Mouse (Mus musculus) bone marrow macrophage, adult 2 months (primary cell): ENCODE measurements around the gene Dbi. TPM values are rescaled to one million over a fixed set of nuclear protein-coding genes. Genes with fewer than 3 reads are reported as not detected.

Experiments
- H3K27ac ChIP-seq: 2 replicates; pipeline ENCODE4 v1.5.1; 2012; ENCODE audit warnings: low read depth, low read length; ENCODE audit not compliant: insufficient read depth
- H3K4me1 ChIP-seq: 2 replicates; pipeline ENCODE4 v1.6.1; 2012; ENCODE audit warnings: low read length; ENCODE audit not compliant: control insufficient read depth, insufficient read depth
- H3K4me3 ChIP-seq: 2 replicates; pipeline ENCODE4 v1.5.1; 2012; ENCODE audit warnings: mild to moderate bottlenecking, low read length, moderate library complexity; ENCODE audit not compliant: insufficient read depth
- CTCF ChIP-seq: IDR thresholded peaks from 2 replicates; pipeline ENCODE4 v1.5.1; 2012; ENCODE audit warnings: low read depth, mild to moderate bottlenecking, low read length, moderate library complexity
- POLR2A ChIP-seq: IDR thresholded peaks from 2 replicates; pipeline ENCODE4 v1.6.1; 2012; ENCODE audit warnings: mild to moderate bottlenecking, low read depth, low read length, borderline replicate concordance
- polyA plus RNA-seq: library from polyadenylated mRNA; stranded (reverse); fragments of >200 nt; gene quantifications from 2 replicates; pipeline ENCODE4 v1.2.4, GENCODE M21; 2012; ENCODE audit not compliant: missing spikeins, insufficient read depth, insufficient read length

Dbi gene
- polyA plus RNA-seq, 1 experiment, result 259 TPM

DNA sequence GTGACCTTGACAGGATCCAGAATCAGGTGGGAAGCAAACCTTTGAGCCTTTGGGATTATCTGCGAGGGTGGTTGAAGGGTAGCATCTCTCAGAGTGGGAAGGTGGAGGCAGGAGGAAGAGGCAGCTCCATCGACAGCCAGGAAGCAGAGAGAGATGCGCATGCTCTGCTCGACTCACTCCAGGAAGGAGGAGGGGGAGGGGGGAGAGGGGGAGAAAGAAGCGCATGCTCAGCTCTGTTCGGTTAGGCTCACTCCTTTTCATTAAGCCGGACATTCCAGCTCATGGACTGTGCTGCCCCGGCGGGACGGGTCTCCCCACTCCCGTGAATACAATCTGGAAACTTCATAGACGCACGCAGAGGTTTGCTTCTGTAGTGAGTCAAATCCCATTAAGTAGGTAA is 34.2 kb downstream of the Dbi start:
- no peak overlapping the region for H3K4me3 ChIP-seq
- no peak overlapping the region for H3K27ac ChIP-seq
- peaks cover 5% of the 10 kb centered on the region for H3K4me1 ChIP-seq
- TF ChIP-seq POLR2A (no peak), CTCF (no peak)

DNA sequence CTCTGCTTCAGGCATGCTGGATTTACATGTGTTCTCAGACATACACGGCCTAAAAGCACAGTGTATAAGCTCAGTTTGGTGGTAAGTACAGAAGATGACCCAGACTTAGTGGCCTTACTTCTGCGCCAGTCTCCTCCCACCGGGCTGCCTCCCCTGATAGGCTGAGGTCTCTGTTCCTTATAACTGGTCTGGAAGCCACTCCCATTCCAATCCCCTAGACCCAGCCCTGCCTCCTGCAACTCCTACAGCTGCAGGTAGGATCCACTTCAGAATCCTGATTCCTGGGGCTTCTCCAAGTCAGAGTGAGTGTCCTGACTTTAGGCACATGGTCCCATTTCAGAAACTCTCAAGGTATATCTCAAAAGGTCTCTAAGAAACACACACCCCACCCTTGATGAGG is 35.2 kb downstream of the Dbi start:
- Histone ChIP-seq H3K4me3 (no peak overlapping the region), H3K4me1 (peaks cover 12% of the 10 kb centered on the region)

GRCm38 (mm10) chr1:120083921-120084517 is 36.9 kb downstream of the Dbi start:
- Histone ChIP-seq H3K4me1 (peaks cover 13% of the 10 kb centered on the region), H3K27ac (no peak overlapping the region), H3K4me3 (no peak overlapping the region)
- no peak for TF ChIP-seq POLR2A
- no peak for TF ChIP-seq CTCF

More for the DNA sequence above, 35.2 kb downstream of the Dbi start:
- H3K27ac ChIP-seq, result no peak overlapping the region
- TF ChIP-seq CTCF (no peak), POLR2A (no peak)

DNA sequence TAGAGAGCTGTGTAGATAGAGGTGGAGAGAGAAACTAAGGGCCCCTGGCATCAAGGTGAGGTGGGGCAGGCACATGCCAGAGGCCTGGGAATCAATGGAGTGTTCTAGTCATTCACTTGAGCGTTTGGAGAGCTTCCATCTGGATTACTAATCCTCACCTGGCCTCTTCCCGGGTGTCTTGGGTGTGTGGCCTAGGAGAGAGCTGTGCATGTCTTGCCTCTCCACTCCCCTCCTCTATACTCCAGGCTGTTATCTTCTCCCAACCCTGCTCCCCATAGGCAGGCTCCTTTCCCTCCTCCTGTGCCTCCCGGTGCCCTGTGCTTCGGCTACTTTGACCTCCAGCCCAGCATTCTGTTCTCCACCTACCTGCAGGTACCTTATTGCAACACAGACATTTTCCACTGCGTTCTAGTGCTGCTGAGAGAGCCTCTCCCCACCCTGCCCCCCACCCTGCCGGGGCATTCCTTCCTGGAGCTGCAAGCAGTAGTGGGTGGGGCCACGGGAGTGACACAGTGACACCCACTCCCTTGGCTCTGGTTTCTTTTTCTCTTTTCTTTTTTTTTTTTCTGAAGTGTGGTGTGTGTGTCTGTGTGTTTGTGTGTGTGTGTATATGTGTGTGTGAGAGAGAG is 37.8 kb downstream of the Dbi start:
- peaks cover 13% of the 10 kb centered on the region for H3K4me1 ChIP-seq
- TF ChIP-seq CTCF (no peak), POLR2A (no peak)
- no peak overlapping the region for H3K4me3 ChIP-seq
- H3K27ac ChIP-seq, result no peak overlapping the region

DNA sequence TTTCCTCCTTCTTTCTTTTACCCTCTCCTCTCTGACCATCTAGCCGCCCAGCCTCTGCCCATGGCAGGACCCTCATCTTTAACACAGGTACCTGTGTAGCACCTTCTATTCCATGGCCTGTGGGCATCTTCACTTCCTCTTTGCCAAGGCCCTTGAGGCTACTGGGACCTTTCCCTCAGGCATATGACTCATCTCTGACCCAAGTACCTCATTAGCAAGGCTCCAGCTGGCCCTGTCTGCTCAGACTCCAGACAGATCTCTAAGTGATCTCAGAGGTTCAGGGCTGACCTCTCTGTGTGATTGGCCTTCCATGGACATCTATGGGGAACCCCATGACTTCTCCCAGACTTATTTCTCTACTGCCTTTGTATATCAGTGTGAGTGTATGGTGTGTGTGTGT is 40.2 kb downstream of the Dbi start:
- Histone ChIP-seq H3K4me3 (no peak overlapping the region), H3K4me1 (peaks cover 21% of the 10 kb centered on the region), H3K27ac (no peak overlapping the region)
- TF ChIP-seq CTCF, result no peak
- no peak for TF ChIP-seq POLR2A

DNA sequence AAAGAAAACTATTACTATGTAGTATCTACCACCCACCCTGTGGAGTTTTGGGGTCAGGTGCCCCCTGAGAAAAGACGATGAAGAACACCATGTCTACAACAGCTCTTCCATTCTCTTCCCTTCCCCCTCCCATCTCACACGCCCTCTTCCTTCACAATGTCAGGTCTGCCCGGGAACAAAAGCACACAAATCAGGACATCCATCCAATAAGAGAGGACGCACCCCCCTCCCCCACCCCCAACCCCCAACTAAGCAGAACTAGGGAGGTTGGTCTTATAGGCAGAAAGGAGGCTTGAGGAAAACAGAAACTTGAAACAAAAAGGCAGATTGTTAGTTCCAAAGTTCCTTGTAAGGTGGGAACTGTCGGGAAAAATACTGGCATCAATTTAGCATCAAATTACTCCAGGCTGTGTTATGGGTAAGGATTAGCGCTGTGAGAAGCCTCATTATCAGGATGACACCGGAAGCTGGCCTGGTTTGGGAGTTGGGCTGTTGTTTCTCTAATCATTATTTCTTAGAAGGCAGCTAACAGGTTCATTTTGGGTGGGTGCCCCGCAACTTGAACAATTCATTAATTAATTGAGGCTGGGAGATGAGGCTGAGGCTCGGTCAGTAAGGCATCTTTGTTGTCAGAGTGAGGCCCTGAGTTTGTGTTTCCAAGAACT is 43.0 kb downstream of the Dbi start:
- no peak overlapping the region for H3K4me3 ChIP-seq
- no peak overlapping the region for H3K27ac ChIP-seq
- H3K4me1 ChIP-seq, result peaks cover 37% of the 10 kb centered on the region
- no peak for TF ChIP-seq CTCF
- no peak for TF ChIP-seq POLR2A

- TF ChIP-seq POLR2A (no peak), CTCF (no peak)
- peaks cover 30% of the 10 kb centered on the region for H3K4me1 ChIP-seq
- no peak overlapping the region for H3K4me3 ChIP-seq
- peak overlapping the region; percentile 88 for H3K27ac ChIP-seq
Observed at GRCm38 (mm10) chr1:120075507-120075906, 45.4 kb downstream of the Dbi start.

DNA sequence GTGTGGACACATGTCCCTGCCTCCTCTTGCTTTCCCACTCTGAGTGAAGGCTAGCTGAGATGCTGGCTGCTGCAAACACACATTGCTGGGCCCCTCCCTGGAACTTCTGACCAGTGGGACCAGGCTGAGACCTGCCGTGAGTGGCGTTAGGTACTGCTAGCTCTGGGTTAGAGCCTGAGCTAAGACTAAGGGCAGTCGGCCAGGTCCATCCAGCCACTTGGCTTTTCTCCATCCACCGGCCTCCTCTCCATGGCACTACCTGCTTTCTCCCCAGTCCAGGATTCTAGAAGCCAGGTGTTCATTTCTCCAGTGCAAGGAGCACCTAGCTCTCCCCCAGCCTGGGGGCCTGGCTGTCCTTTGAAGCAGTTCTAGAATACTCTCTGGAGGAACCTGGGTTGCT is 45.9 kb downstream of the Dbi start:
- no peak for TF ChIP-seq POLR2A
- no peak for TF ChIP-seq CTCF
- H3K4me3 ChIP-seq, result no peak overlapping the region
- peak overlapping the region; percentile 88 for H3K27ac ChIP-seq
- peaks cover 30% of the 10 kb centered on the region for H3K4me1 ChIP-seq

GRCm38 (mm10) chr1:120074307-120074702 is 46.6 kb downstream of the Dbi start:
- TF ChIP-seq CTCF, result no peak
- no peak for TF ChIP-seq POLR2A
- Histone ChIP-seq H3K4me1 (peaks cover 30% of the 10 kb centered on the region), H3K27ac (peak overlapping the region; percentile 88), H3K4me3 (peak overlapping the region; percentile 72)

GRCm38 (mm10) chr1:120073519-120074306 is 47.2 kb downstream of the Dbi start, which contains the start of gene Tmem37:
TSS of gene Tmem37 (minus strand) at chr1:120074074.
- Histone ChIP-seq H3K27ac (peak within 1 kb of the TSS; percentile 88), H3K4me1 (peaks cover 32% of the 10 kb centered on the region), H3K4me3 (peak within 1 kb of the TSS; percentile 72)
- no peak for TF ChIP-seq POLR2A
- TF ChIP-seq CTCF, result no peak
